Comparison of ENCODE assay signal across 1 mouse cellular context in genomic region chr1:91413030-91413506, GRCm38 (mm10).
A peak's percentile ranks its signal among the peaks of the same experiment; 100 is the strongest.
TF ChIP-seq lines count a peak whose summit lies in the region.

No protein-coding gene starts in this region.

TF ChIP-seq in CH12.LX, 34 proteins besides CTCF, POLR2A, EP300 and RAD21 (continued from another document):
- TF ChIP-seq ZMIZ1 (IDR thresholded peaks at IDR 0.05; ENCODE audit: low read depth, low read length) (peak; percentile 89), HCFC1 (IDR thresholded peaks at IDR 0.05; ENCODE audit: low read depth, low read length) (no peak)
TF ChIP-seq in CH12.LX: peak in this region for 8.
